Mouse (Mus musculus) kidney, postnatal 0 days (tissue): ENCODE data around the gene Gm15446. TPM values are rescaled to one million over a fixed set of nuclear protein-coding genes. Genes with fewer than 3 reads are reported as not detected.
"Not testable (repeated sequence)": the region's sequence is repeated elsewhere in the genome, so short reads cannot be mapped to it uniquely, and the experiment has no call there.

Experiments used
- ATAC-seq: fragments of 200-750 bp; cut with Nextera tagmentation; replicated peaks from 2 replicates; pipeline ENCODE4 v1.8.0; 2017; ENCODE audit warnings: low read depth, moderate number of reproducible peaks, moderate TSS enrichment, moderate library complexity; ENCODE audit not compliant: low FRiP score
- DNase-seq: peaks from one replicate; pipeline ENCODE4 v3.0.0-alpha.2; 2016; ENCODE audit warnings: low spot score
- H3K27ac ChIP-seq: fragments of 300-500 bp; sonication (generic); 2 replicates; pipeline ENCODE4 v1.5.1; 2014; ENCODE audit warnings: mild to moderate bottlenecking
- H3K27me3 ChIP-seq: fragments of 300-500 bp; sonication (generic); 2 replicates; pipeline ENCODE4 v1.6.1; 2014; ENCODE audit warnings: low read length, mixed read lengths; ENCODE audit not compliant: insufficient read depth
- H3K36me3 ChIP-seq: fragments of 300-500 bp; sonication (generic); 2 replicates; pipeline ENCODE4 v1.6.1; 2014; ENCODE audit warnings: low read length, mixed read lengths; ENCODE audit not compliant: insufficient read depth
- H3K4me1 ChIP-seq: fragments of 300-500 bp; sonication (generic); replicated peaks from 2 replicates; pipeline ENCODE4 v1.6.1; 2014; ENCODE audit warnings: antibody characterized with exemption, low read length, mixed read lengths; ENCODE audit not compliant: insufficient read depth
- H3K4me2 ChIP-seq: fragments of 300-500 bp; sonication (generic); 2 replicates; pipeline ENCODE4 v1.6.1; 2014; ENCODE audit warnings: mild to moderate bottlenecking, low read length, moderate library complexity, mixed read lengths
- H3K4me3 ChIP-seq: fragments of 300-500 bp; sonication (generic); replicated peaks from 2 replicates; pipeline ENCODE4 v1.5.1; 2014; ENCODE audit warnings: low read depth, low read length
- H3K9ac ChIP-seq: fragments of 300-500 bp; sonication (generic); 2 replicates; pipeline ENCODE4 v1.6.1; 2014; ENCODE audit warnings: low read depth, low read length
- H3K9me3 ChIP-seq: fragments of 300-500 bp; sonication (generic); replicated peaks from 2 replicates; pipeline ENCODE4 v1.6.1; 2016; ENCODE audit warnings: low read length, inconsistent platforms, mixed read lengths
- CTCF ChIP-seq: IDR thresholded peaks from 2 replicates; pipeline ENCODE4 v1.5.1; 2016; ENCODE audit warnings: antibody characterized with exemption, low read depth, mild to moderate bottlenecking, moderate library complexity
- WGBS: fragments of 180-500 bp; shearing (Covaris S2); extraction: QIAGEN DNeasy Blood & Tissue Kit; methylation state at CpG from one replicate; pipeline ENCODE4 v1.1.7; 2014; 5-methylcytosine and 5-hydroxymethylcytosine counted together
- polyA plus RNA-seq: library from polyadenylated mRNA; unstranded; fragments of >200 nt; fragmentation: Nextera tagmentation; extraction: Ambion mirVana; gene quantifications from 2 replicates; pipeline ENCODE4 v1.2.1, GENCODE M21; 2015

Gene Gm15446
- 0.71 and 0.95 TPM in 2 replicates for polyA plus RNA-seq

DNA sequence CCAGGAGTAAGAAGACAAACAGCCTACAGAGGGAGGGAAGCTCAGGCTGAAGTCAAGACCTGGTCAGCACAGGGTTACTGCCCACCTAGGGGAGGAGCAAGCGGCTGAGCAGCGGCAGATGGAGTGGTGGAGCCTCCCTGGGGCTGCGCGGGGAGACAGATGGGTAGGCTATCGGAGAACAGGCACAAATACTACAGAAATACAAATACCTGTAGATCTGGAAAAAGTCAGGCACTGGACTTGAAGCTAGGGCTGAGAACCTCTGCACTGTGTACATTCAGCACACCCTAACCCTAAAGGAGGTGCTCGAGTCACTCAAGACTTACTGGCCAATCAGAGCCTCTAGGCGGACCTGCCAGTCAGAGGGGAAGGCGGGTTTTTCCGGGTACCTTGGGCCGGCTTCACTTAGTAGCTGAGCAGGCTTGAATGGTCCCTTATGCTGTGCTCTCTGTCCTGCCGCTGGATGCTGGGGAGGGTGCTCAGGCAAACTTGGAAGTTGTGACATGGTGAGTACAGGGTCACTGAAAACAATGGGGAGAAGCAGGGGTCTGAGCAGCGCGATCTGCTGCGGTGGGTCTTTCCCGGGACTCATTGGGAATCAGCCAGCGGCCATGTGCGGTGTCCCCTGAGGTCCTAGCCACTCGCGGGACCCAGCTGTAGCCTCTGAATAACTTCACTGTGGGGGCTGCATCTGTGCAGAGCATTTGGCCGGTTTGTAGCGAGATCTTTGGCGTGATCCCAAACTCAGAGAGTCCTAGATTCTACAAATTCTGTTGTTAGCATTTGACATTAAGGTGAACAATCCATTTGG, at the start of gene Gm15446:
Gm15446 (plus strand) TSS at position 140 of the 811 bp plus-strand sequence.
- Histone ChIP-seq H3K4me2 (peak within 1 kb of the TSS; percentile 53), H3K27ac (0 out of 2 replicates have a peak within 1 kb of the TSS, but pooled peaks have one; percentile 2), H3K4me3 (peak within 1 kb of the TSS; percentile 50), H3K9ac (peak within 1 kb of the TSS; percentile 49; the same call in 1 of the 2 replicates)
- H3K27me3 ChIP-seq, H3K9me3 ChIP-seq, H3K4me1 ChIP-seq, H3K36me3 ChIP-seq: not testable (repeated sequence)
- 0 out of 2 replicates have a peak, but pooled peaks have one; percentile 27 for TF ChIP-seq CTCF
- peak; percentile 90 for DNase-seq
- under 1% methylated on average over 22 of the region's 22 CpGs for WGBS
- ATAC-seq = peak; percentile 100

DNA sequence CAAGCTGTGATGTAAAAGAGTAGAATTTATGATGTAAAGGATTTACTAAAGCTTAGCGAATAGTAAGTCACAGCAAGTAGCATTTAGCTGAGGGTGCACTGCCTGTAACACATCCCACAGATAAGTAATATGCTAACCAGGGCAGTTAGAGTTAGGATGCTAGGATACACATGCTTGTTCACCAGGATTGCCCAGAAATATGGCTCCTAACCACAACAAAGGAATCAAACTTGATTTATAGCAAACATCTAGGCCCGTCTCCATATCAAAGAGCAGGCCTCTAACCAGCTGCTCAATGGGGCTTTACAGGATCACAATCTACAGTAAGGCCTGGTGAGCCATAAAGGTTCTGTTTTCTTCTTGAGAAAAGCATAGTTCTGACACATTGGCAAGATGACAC, 929 bp downstream of the Gm15446 start:
- DNase-seq = peak; percentile 27

DNA sequence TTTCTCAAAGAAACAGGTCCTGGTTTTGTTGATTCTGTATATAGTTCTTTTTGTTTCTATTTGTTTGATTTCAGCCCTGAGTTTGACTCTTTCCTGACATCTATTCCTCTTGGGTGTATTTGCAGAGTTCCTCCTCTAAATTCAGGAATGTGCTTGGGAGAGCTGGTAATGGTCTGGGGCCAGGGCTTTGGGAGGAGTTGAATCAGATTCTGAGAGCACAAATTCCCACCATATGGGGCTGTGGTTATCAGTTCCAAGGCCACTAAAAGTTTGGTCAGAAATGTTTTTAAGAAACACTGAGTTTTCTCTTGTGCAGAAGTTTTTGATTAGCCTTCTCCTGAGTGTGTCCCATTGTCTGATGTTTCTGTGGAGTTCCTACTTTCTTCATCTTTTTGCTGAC, 1.7 kb downstream of the Gm15446 start:
- H3K4me1 ChIP-seq = no peaks in the 10 kb centered on the region
- H3K27ac ChIP-seq = no peak overlapping the region
- TF ChIP-seq CTCF = no peak
- ATAC-seq (no peak), DNase-seq (no peak)
- no peak overlapping the region for H3K4me3 ChIP-seq
- H3K9me3 ChIP-seq = no peaks in the 10 kb centered on the region
- no peaks in the 10 kb centered on the region for H3K36me3 ChIP-seq
- H3K27me3 ChIP-seq = no peaks in the 10 kb centered on the region
- no peak overlapping the region for H3K9ac ChIP-seq
- no peak overlapping the region for H3K4me2 ChIP-seq

More for the DNA sequence above, 929 bp downstream of the Gm15446 start:
- not testable (repeated sequence) for H3K27me3 ChIP-seq, ATAC-seq, H3K9me3 ChIP-seq, H3K4me1 ChIP-seq, H3K36me3 ChIP-seq, H3K27ac ChIP-seq
- Histone ChIP-seq H3K4me3 (peak overlapping the region; percentile 50), H3K9ac (peak overlapping the region; percentile 49; the same call in 1 of the 2 replicates), H3K4me2 (peak overlapping the region; percentile 53)
- 9% methylated on average over 2 of the region's 2 CpGs for WGBS

DNA sequence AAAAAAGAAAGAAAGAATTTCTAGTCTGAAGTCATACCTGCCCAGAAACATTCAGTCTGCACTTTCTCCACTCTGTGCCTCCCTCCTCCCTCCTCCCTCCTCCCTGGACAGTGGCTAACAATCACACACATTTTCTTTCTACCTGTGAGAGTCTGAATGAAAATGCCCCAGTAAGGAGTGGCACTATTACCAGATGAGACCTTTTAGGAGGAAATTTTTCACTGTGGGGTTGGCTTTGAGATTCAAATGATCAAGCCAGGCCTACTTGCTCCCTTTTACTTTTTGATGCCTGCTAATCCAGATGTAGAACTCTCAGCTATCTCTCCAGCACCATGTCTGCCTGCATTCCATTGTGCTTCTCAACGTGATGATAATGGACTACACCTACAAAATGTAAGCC, 27.1 kb downstream of the Gm15446 start:
- Histone ChIP-seq H3K36me3 (no peaks in the 10 kb centered on the region), H3K9ac (no peak overlapping the region), H3K4me2 (no peak overlapping the region), H3K9me3 (no peaks in the 10 kb centered on the region), H3K4me1 (no peaks in the 10 kb centered on the region), H3K27ac (no peak overlapping the region), H3K4me3 (no peak overlapping the region), H3K27me3 (no peaks in the 10 kb centered on the region)
- WGBS = 80% methylated on average over 1 of the region's 1 CpGs
- DNase-seq (no peak), ATAC-seq (no peak)
- TF ChIP-seq CTCF = no peak

GRCm38 (mm10) chr5:109980743-109981142, 57.5 kb downstream of the Gm15446 start:
- 74% methylated on average over 2 of the region's 2 CpGs for WGBS
- not testable (repeated sequence) for H3K9ac ChIP-seq

More at GRCm38 (mm10) chr5:109980743-109981142, 57.5 kb downstream of the Gm15446 start:
- ATAC-seq, H3K9me3 ChIP-seq, DNase-seq, H3K27me3 ChIP-seq, H3K36me3 ChIP-seq, H3K27ac ChIP-seq, H3K4me3 ChIP-seq, H3K4me1 ChIP-seq, H3K4me2 ChIP-seq: not testable (repeated sequence)

Other genes with a start within 250 kb of the Gm15446 start
- 1.7 and 2.2 TPM in 2 replicates for gene 5430403G16Rik, start 232.4 kb upstream of the Gm15446 start, polyA plus RNA-seq
- gene 4930522L14Rik, start 171.5 kb upstream of the Gm15446 start, polyA plus RNA-seq = 11.1 and 12.9 TPM in 2 replicates
- gene Zfp932, start 73.1 kb downstream of the Gm15446 start, polyA plus RNA-seq = 22.2 and 25.7 TPM in 2 replicates
- gene Gm17655, start 149.1 kb downstream of the Gm15446 start, polyA plus RNA-seq = 2.7 and 3.0 TPM in 2 replicates
- 0.91 and 1.0 TPM in 2 replicates for gene Gm35315, start 171.0 kb downstream of the Gm15446 start, polyA plus RNA-seq
- 1.3 and 1.6 TPM in 2 replicates for gene Plcxd1, start 176.6 kb downstream of the Gm15446 start, polyA plus RNA-seq
- gene Gtpbp6, start 184.8 kb downstream of the Gm15446 start, polyA plus RNA-seq = 26.4 and 28.3 TPM in 2 replicates
- gene Zfp605, start 186.7 kb downstream of the Gm15446 start, polyA plus RNA-seq = 4.8 and 4.9 TPM in 2 replicates
- 29.5 and 30.5 TPM in 2 replicates for gene Chfr, start 212.4 kb downstream of the Gm15446 start, polyA plus RNA-seq